Mouse (Mus musculus): Measurements from ENCODE around the gene Gm12216.

Gm12216 gene

GRCm38 (mm10) chr11:53795813-53796212 is 63.2 kb downstream of the Gm12216 start:
- no peak for DNase-seq (ENCODE audit: low spot score)

DNA sequence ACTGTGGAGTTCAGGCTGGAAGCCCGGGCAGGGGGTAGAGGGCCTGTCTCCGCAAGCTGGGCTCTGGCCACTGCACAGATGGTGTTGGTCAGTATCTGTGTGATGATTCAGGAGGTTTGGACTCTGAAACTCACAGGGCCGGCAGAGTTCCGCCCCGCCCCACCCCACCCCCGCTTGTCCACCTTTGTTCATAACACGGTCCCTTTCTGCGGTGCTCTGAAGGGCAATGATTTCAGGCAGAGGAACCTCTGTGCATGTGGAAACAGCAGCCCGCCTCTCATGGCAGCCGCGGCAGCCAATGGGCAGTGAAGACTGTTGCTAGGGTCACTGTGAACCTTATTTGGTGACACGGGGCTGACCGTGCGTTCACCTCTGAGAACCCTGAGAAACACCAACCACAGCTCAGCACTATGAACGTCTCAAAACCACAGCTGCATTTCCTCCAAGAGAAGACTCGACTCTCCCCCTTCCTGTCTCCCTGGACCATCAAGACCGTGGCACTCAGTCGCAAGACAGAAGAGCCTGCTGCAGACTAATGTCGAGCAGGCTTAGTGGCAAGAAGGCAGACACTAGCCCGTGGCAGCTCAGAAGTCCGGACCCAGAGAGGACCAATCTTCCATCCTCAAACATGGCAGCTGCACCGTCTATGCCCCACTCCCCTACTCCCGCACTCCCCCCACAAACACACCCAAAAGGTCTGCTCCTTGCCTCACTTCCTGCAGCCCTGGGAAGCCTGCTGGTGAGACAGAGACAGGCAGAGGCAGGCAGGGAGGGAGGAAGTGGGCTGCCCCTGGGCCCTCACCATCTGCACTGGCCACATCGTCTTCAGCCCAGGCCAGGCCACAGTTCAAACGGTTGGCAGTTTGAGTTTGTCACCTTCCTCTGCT is 64.1 kb downstream of the Gm12216 start:
- DNase-seq (ENCODE audit: low spot score): no peak

DNA sequence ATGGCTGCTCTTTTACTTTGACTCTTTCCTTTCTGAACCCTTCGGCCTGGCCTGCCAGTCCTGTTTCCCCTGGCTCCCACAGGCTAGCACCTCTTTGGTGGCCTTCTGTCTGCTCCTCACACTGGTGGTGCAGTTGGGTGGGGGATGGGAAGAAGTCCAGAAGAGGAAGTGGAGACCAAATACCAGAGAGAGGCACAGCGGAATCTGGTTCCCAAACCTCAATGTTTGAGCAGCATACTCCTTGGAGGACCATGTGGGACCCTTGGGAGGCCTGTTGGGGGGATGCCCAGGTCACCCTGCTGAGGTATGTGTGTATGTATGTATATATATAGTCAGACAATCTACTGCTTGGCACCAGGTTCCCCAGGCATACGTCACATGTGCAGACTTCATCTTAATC is 65.0 kb downstream of the Gm12216 start:
- no peak for DNase-seq (ENCODE audit: low spot score)

DNA sequence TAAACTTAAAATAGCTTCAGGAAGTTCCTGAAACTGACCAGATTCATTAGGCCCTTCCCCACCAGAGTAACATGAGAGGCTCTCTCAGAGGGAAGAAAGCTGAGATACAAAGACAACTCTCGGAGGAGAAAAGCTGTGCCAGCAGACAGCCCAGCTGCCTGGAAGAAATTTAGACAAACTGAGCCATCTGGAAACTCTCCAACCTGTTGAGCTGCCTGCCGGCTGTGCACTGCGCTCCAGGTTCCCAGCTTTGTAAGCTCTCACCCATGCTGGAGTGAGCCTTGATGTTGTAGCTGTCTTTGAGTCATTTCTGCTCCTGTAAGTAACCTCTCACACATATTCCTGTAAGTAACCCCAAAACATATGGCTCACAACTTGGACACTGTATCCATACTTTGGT is 66.1 kb downstream of the Gm12216 start:
- DNase-seq (ENCODE audit: low spot score): no peak

- DNase-seq (ENCODE audit: low spot score): no peak
Measured at GRCm38 (mm10) chr11:53789277-53789676, 69.8 kb downstream of the Gm12216 start.

GRCm38 (mm10) chr11:53788196-53788595 is 70.9 kb downstream of the Gm12216 start:
- peak; percentile 27 for DNase-seq (ENCODE audit: low spot score)

GRCm38 (mm10) chr11:53786058-53787031 is 72.7 kb downstream of the Gm12216 start:
- DNase-seq (ENCODE audit: low spot score): no peak

GRCm38 (mm10) chr11:53785311-53785936 is 73.6 kb downstream of the Gm12216 start:
- DNase-seq (ENCODE audit: low spot score): no peak

DNA sequence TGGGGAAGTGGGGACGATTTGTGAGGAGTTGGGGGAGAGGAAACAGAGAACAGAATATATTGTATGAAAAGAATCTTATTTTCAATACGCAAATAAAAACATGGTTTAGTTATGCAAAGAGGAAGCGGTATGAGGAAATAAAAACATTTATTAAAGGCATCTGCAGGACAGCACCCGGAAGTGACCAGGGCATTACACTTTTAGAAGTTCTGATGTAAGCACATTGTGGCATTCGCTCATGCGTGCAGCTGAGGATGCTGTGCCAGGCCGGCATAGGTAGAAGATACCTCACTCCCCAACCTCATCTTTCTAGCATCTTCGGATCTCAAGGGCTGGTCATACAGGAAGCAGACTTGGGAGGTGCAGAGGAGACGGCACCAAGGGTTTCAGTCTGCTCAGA is 75.8 kb downstream of the Gm12216 start:
- no peak for DNase-seq (ENCODE audit: low spot score)

DNA sequence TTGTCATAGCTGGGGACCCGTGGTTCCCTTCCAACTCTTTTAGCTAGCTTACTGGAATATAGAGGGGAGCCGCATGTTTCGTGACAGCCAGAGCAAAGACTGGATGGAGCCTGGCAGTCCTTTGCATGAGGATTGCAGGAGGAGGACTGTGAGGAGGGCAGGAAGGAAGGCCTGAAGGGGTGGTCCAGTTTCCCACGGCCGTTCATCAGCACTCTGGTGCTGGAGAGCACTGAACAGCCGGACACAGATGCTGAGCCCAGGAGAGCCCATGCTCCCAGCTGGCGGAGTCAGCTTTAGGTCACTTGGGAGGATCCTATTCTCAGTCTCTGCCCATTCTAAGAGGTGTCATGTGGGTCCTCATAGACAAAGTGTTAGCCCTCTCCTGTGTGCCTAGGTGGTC is 77.1 kb downstream of the Gm12216 start:
- no peak for DNase-seq (ENCODE audit: low spot score)

DNA sequence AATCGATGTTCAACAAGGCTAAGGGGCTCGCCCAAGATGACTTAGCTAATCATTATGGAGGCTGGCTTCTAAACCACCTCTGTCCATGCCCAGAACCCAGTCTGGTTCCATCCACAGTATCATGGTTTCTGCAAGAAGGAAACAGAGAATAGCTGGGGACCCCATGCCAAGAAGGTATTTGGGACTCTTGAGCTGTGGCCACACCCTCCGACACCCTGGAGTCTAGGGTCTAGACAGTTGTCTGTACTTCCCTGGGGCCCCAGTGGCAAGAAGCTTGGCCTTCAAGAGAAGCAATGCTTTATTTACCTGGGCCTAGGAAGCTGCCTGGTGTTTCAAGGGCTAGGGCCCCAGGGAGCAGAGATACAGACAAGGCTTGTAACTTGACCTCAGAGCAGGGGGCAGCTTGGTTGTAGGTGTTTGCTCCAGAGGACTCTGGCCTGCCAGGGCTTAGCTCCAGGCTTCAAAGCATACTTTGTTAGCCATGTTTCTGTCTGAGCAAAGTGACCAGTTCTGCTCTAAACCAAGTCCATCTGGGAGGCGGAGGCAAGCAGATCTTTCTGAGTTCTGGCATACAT is 77.8 kb downstream of the Gm12216 start:
- no peak for DNase-seq (ENCODE audit: low spot score)

- no peak for DNase-seq (ENCODE audit: low spot score)
Measured at GRCm38 (mm10) chr11:53780262-53780661, 78.8 kb downstream of the Gm12216 start.

DNA sequence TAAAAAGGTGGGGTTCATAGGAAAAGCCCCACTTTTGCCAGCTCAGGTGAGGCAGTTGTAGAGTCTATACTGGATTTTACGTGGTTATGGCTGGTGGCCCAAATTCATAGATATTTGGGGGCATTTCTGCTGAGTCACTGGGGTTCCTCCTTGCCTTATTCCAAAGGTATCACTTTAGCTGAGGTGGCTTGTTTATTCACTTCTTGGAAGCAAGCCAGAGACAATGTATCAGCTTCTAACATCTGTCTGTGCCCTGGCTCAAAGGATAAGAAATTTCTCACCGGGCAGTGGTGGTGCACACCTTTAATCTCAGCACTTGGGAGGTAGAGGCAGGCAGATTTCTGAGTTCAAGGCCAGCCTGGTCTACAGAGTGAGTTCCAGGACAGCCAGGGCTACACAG is 79.2 kb downstream of the Gm12216 start:
- DNase-seq (ENCODE audit: low spot score): no peak

- DNase-seq (ENCODE audit: low spot score): no peak
Measured at GRCm38 (mm10) chr11:53778455-53778854, 80.6 kb downstream of the Gm12216 start.

- DNase-seq (ENCODE audit: low spot score): no peak
Measured at GRCm38 (mm10) chr11:53777736-53778135, 81.3 kb downstream of the Gm12216 start.

- DNase-seq (ENCODE audit: low spot score): no peak
Measured at GRCm38 (mm10) chr11:53774659-53775255, 84.3 kb downstream of the Gm12216 start.

DNA sequence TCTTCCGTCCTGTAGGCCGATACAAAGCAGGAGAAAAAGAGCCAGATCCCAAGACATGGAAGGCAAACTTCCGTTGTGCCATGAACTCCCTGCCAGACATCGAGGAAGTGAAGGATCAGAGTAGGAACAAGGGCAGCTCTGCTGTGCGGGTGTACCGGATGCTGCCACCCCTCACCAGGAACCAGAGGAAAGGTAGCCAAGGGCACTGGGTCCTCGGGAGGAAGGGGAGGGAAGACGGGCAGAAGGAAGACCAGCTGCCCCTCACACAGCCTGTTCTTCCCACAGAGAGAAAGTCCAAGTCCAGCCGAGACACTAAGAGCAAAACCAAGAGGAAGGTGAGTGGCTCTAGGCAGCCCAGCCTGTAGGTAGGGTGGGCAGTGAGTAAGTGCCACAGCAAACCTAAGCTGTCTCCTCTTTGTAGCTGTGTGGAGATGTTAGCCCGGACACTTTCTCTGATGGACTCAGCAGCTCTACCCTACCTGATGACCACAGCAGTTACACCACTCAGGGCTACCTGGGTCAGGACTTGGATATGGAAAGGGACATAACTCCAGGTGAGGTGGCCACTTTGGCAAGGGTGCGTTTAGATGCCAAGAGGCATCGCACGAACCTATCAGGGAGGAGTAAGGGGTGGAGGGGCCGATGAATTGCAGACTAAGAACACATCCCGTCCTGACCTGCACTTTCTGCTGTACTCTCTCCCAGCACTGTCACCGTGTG is 85.3 kb downstream of the Gm12216 start:
- DNase-seq (ENCODE audit: low spot score): no peak

GRCm38 (mm10) chr11:53773087-53773486 is 86.0 kb downstream of the Gm12216 start, which contains the start of gene Gm17334:
TSS of gene Gm17334 (minus strand) at chr11:53773187.
- DNase-seq (ENCODE audit: low spot score): no peak

GRCm38 (mm10) chr11:53772536-53772935 is 86.5 kb downstream of the Gm12216 start:
- no peak for DNase-seq (ENCODE audit: low spot score)

DNA sequence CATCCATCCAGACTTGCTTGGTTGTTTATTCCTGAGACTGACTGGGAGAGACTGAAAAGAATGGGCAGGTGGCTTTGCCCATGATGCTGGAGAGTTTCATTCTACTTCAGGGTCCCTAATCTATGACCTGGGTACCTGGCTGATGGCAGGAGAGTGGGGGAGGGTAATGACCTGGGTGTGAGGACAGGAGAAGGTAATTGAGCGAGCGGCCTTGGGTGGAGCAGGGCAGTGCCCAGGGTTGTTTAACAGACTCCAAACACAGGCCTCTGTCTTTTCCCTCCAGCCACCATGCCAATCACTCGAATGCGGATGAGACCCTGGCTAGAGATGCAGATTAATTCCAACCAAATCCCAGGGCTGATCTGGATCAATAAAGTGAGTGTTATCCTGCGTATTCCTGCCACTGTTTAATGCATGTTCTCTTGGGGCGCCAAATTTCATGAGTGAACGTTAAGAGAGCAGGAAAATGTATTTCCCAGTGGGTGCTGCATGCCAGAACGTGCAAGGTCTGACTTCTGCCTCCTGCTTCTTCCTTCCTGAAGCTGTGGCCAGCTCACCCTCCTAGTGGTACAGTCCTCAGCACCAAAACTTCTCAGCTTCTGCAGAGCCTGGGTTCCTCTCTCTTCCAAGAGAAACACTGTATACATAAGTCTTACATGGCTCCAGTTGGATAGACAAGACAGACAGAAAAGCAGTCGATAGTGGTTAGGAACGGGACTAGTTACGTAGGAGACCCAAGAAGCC is 87.9 kb downstream of the Gm12216 start:
- DNase-seq (ENCODE audit: low spot score): no peak

Measured in urinary bladder, postnatal 14 days (tissue).